Mouse (Mus musculus) limb, embryonic 11.5 days (tissue): ENCODE measurements around the gene Ccdc61. TPM values are rescaled to one million over a fixed set of nuclear protein-coding genes. Genes with fewer than 3 reads are reported as not detected.
A peak's percentile ranks its signal among the peaks of the same experiment; 100 is the strongest.

Experiments
- ATAC-seq: fragments of 200-750 bp; cut with Nextera tagmentation; 2 replicates; pipeline ENCODE4 v1.8.0; 2017; ENCODE audit warnings: low read depth; ENCODE audit not compliant: insufficient number of reproducible peaks, low FRiP score, low TSS enrichment
- DNase-seq: peaks from one replicate; pipeline ENCODE4 v3.0.0-alpha.2; 2015; ENCODE audit warnings: low spot score
- H3K27ac ChIP-seq: fragments of 300-500 bp; sonication (generic); replicated peaks from 2 replicates; pipeline ENCODE4 v1.5.1; 2014; ENCODE audit warnings: low read depth, mild to moderate bottlenecking, low read length
- H3K27me3 ChIP-seq: fragments of 300-500 bp; sonication (generic); 2 replicates; pipeline ENCODE4 v1.6.1; 2014; ENCODE audit warnings: mild to moderate bottlenecking, low read length, mixed read lengths; ENCODE audit not compliant: control insufficient read depth, insufficient read depth
- H3K36me3 ChIP-seq: fragments of 300-500 bp; sonication (generic); 2 replicates; pipeline ENCODE4 v1.6.1; 2014; ENCODE audit warnings: mild to moderate bottlenecking, low read length, moderate library complexity, mixed read lengths; ENCODE audit not compliant: control insufficient read depth, insufficient read depth
- H3K4me1 ChIP-seq: fragments of 300-500 bp; sonication (generic); 2 replicates; pipeline ENCODE4 v1.6.1; 2014; ENCODE audit warnings: low read length, mixed read lengths; ENCODE audit not compliant: control insufficient read depth, insufficient read depth
- H3K4me2 ChIP-seq: fragments of 300-500 bp; sonication (generic); 2 replicates; pipeline ENCODE4 v1.6.1; 2014; ENCODE audit warnings: low read depth, mild to moderate bottlenecking, moderate library complexity; ENCODE audit not compliant: severe bottlenecking
- H3K4me3 ChIP-seq: fragments of 300-500 bp; sonication (generic); 2 replicates; pipeline ENCODE4 v1.5.1; 2014; ENCODE audit warnings: low read depth, low read length
- H3K9ac ChIP-seq: fragments of 300-500 bp; sonication (generic); 2 replicates; pipeline ENCODE4 v1.6.1; 2014; ENCODE audit warnings: mild to moderate bottlenecking, low read length
- H3K9me3 ChIP-seq: fragments of 300-500 bp; sonication (generic); 2 replicates; pipeline ENCODE4 v1.6.1; 2016; ENCODE audit warnings: low read length; ENCODE audit not compliant: control insufficient read depth
- WGBS: fragments of 180-500 bp; shearing (Covaris S2); extraction: QIAGEN DNeasy Blood & Tissue Kit; methylation state at CpG from one replicate; pipeline ENCODE4 v1.1.7; 2014; 5-methylcytosine and 5-hydroxymethylcytosine counted together
- polyA plus RNA-seq: library from polyadenylated mRNA; unstranded; fragments of >200 nt; fragmentation: Nextera tagmentation; extraction: Ambion mirVana; gene quantifications from 2 replicates; pipeline ENCODE4 v1.2.1, GENCODE M21; 2014

Gene Ccdc61
- polyA plus RNA-seq = 22.5 and 23.4 TPM in 2 replicates

GRCm38 (mm10) chr7:18910241-18910831, at the start of gene Ccdc61:
TSS of gene Ccdc61 (minus strand) at chr7:18910415.
- H3K4me3 ChIP-seq = peak within 1 kb of the TSS; percentile 64
- H3K27ac ChIP-seq = no peak within 1 kb of the TSS

DNA sequence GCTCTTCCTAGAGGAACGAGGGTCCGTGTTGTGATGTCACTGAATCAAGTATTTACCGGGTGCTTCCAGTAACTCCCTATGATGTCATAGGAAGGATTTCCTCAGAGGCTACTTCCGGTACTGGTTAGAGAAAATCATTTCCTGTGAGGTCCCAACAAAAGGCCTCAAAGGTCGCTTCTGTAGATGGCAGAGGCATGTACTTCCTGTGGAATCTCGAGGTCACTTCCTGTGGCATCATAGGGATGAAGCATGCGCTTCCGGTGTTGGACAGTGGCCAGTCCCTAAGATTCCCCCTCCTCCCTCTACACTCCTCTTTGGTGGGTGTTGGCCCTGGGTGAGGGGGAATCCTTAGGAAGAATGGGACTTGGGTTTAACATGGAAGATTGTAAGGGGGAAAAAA, 49.2 kb upstream of the Ccdc61 start:
- Histone ChIP-seq H3K4me3 (no peak overlapping the region), H3K4me1 (peaks cover 4% of the 10 kb centered on the region; the same call in 1 of the 2 replicates), H3K27ac (no peak overlapping the region), H3K9ac (no peak overlapping the region), H3K9me3 (no peaks in the 10 kb centered on the region), H3K27me3 (peaks cover 90% of the 10 kb centered on the region), H3K4me2 (no peak overlapping the region), H3K36me3 (no peaks in the 10 kb centered on the region)
- 59% methylated on average over 8 of the region's 8 CpGs for WGBS
- DNase-seq = no peak
- ATAC-seq = no peak

More at GRCm38 (mm10) chr7:18910241-18910831, at the start of gene Ccdc61:
- H3K4me1 ChIP-seq = 0 out of 2 replicates have a peak, but pooled peaks cover 3% of the 10 kb centered on the region
- H3K9ac ChIP-seq = peak within 1 kb of the TSS; percentile 64
- no peaks in the 10 kb centered on the region for H3K27me3 ChIP-seq
- no peaks in the 10 kb centered on the region for H3K36me3 ChIP-seq
- peak within 1 kb of the TSS; percentile 62 for H3K4me2 ChIP-seq
- DNase-seq (peak; percentile 98), ATAC-seq (peak; percentile 100)
- no peaks in the 10 kb centered on the region for H3K9me3 ChIP-seq
- under 1% methylated on average over 33 of the region's 33 CpGs for WGBS

DNA sequence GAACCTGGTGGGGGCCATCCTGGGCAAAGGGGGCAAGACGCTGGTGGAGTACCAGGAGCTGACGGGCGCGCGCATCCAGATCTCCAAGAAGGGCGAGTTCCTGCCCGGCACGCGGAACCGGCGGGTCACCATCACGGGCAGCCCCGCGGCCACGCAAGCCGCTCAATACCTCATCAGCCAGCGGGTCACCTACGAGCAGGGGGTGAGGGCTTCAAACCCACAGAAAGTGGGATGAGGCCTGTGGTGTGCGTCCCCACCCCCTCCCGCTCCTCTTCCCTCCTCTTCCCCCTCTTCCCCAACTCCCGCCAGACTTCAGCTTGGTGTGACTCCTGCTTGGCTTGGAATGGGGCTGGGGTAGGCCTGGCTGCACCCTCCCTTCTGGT, 48.2 kb upstream of the Ccdc61 start:
- DNase-seq (peak; percentile 43), ATAC-seq (peak; percentile 26; the same call in 1 of the 2 replicates)
- Histone ChIP-seq H3K9ac (no peak overlapping the region), H3K9me3 (no peaks in the 10 kb centered on the region), H3K4me1 (peaks cover 4% of the 10 kb centered on the region; the same call in 1 of the 2 replicates), H3K27me3 (peaks cover 79% of the 10 kb centered on the region), H3K4me2 (peak overlapping the region; percentile 95), H3K27ac (no peak overlapping the region), H3K4me3 (peak overlapping the region; percentile 35), H3K36me3 (no peaks in the 10 kb centered on the region)
- 0% methylated on average over 19 of the region's 21 CpGs for WGBS

DNA sequence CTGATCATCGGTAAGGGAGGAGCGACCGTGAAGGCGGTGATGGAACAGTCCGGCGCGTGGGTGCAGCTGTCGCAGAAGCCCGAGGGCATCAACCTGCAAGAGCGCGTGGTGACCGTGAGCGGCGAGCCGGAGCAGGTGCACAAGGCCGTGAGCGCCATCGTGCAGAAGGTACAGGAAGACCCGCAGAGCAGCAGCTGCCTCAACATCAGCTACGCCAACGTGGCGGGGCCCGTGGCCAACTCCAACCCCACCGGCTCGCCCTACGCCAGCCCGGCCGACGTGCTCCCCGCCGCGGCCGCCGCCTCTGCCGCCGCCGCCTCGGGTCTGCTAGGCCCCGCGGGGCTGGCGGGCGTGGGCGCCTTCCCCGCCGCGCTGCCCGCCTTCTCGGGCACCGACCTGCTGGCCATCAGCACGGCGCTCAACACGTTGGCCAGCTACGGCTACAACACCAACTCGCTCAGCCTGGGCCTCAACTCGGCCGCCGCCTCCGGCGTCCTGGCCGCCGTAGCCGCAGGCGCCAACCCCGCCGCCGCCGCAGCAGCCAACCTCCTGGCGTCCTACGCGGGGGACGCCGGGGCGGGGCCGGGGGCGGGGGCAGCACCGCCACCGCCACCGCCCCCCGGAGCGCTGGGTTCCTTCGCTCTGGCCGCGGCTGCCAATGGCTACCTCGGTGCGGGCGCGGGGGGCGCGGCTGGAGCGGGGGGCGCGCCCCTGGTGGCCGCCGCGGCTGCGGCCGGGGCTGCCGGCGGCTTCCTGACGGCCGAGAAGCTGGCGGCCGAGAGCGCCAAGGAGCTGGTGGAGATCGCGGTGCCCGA, 47.6 kb upstream of the Ccdc61 start:
- ATAC-seq (peak; percentile 67), DNase-seq (peak; percentile 57)
- H3K27ac ChIP-seq = no peak overlapping the region
- H3K36me3 ChIP-seq = no peaks in the 10 kb centered on the region
- peaks cover 73% of the 10 kb centered on the region for H3K27me3 ChIP-seq
- 1% methylated on average over 70 of the region's 107 CpGs for WGBS
- no peak overlapping the region for H3K9ac ChIP-seq
- H3K4me1 ChIP-seq = peaks cover 4% of the 10 kb centered on the region; the same call in 1 of the 2 replicates
- peak overlapping the region; percentile 35 for H3K4me3 ChIP-seq
- H3K9me3 ChIP-seq = no peaks in the 10 kb centered on the region
- H3K4me2 ChIP-seq = peak overlapping the region; percentile 95

DNA sequence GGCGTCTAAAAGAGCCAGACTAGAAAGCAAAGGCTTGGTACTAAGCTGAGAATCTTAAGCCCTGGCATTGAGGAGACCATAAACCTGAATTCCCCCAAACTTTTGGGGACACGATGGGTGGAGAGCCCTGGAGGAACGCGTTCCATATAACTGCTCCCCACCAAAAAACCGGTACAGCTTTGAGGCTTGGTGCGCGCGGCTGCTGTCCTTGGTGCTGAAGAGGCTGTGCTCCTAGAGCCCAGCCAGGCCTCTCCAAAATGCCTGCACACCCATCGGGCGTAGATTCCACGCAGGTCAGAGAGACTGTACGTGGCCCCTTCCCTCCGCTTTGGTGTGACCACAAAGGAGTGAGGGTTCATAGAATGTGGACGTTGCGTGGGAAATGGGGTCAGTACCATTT, 41.2 kb upstream of the Ccdc61 start:
- Histone ChIP-seq H3K27ac (no peak overlapping the region), H3K36me3 (no peaks in the 10 kb centered on the region), H3K4me1 (no peaks in the 10 kb centered on the region), H3K9ac (no peak overlapping the region), H3K4me2 (no peak overlapping the region), H3K4me3 (no peak overlapping the region), H3K27me3 (peaks cover 13% of the 10 kb centered on the region), H3K9me3 (no peaks in the 10 kb centered on the region)
- 13% methylated on average over 15 of the region's 15 CpGs for WGBS
- DNase-seq (peak; percentile 84), ATAC-seq (no peak)

DNA sequence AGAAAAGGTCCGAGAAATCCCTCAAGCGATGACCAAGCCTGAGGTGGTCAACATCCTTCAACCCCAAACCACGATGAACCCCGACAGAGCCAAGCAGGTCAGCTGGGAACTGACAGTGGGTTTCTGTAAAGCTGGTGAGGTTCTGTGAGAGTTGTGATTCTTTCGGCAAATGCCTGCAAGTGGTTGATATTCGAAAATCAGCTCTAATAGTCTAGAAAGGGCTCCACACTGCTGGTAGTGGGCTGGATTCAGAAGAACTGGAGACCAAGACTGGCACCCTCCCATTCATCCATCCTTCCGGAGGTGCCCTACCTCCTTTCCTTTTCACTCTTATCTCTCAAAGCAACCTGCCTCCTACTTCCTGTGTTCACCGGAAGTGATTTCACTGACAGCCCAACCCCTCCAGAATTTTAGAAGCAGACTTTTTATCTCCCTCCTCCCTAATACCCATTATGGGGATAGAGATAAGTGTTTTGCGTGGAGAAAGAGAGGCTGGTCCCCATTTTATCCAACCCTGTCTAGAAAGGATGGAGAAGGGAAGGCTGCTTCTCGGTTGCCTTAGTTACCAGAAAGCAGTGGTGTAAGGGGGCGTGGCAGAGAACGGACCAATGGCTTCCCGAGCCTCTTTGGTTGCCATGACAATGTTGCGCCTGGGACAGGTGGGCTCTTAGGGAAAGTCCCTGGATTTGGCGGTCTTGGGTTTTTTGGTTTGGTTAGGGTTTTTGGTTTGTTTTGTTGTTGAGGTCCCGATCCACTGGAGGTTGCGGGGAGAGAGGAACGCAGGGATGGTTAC, 40.5 kb upstream of the Ccdc61 start:
- no peak for ATAC-seq
- no peak for DNase-seq
- H3K4me1 ChIP-seq = no peaks in the 10 kb centered on the region
- no peak overlapping the region for H3K9ac ChIP-seq
- H3K9me3 ChIP-seq = no peaks in the 10 kb centered on the region
- no peak overlapping the region for H3K4me3 ChIP-seq
- H3K27ac ChIP-seq = no peak overlapping the region
- peaks cover 6% of the 10 kb centered on the region; the same call in 1 of the 2 replicates for H3K27me3 ChIP-seq
- no peak overlapping the region for H3K4me2 ChIP-seq
- 22% methylated on average over 18 of the region's 18 CpGs for WGBS
- no peaks in the 10 kb centered on the region for H3K36me3 ChIP-seq

DNA sequence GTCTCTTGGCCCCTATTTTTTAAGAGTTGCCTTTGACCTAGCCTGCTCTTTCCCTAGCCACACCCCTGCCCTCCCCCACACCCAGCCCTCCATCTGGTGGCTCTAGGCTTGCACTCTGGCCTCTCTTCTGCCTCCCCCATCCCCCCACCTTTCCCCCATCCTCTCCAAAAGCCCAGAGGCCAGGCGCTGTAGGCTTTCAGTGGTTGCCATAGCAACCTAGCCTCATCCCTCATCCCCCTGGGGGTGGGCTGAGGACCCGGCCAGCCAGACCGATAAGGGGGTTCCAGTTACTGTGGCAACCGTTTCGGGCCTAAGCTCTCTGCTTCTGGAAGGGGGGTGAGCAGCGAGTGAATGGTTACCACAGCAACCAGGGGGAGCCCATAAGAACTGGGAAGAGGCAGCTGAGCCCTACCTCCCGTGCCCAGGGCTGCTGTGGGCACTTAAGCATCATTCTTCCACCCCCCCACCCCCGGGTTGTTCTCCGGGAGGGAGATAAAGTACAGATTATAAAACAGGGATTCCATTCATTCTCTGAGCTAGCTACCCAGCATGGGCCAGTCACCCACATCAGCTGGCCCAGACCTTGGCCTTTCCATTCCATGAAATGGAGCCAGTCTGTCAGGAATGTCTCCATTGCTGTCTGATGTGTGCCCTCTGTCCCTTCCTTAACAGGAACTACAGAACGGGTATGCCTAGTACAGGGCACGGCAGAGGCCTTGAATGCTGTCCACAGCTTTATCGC, 39.7 kb upstream of the Ccdc61 start:
- 0 out of 2 replicates have a peak, but pooled peaks cover 2% of the 10 kb centered on the region for H3K27me3 ChIP-seq
- no peak overlapping the region for H3K27ac ChIP-seq
- ATAC-seq (no peak), DNase-seq (no peak)
- H3K4me2 ChIP-seq = no peak overlapping the region
- no peak overlapping the region for H3K4me3 ChIP-seq
- H3K4me1 ChIP-seq = no peaks in the 10 kb centered on the region
- WGBS = 42% methylated on average over 12 of the region's 12 CpGs
- H3K36me3 ChIP-seq = no peaks in the 10 kb centered on the region
- H3K9ac ChIP-seq = no peak overlapping the region
- no peaks in the 10 kb centered on the region for H3K9me3 ChIP-seq
